8 mouse cellular contexts compared by ENCODE assay signal in the genomic region with DNA sequence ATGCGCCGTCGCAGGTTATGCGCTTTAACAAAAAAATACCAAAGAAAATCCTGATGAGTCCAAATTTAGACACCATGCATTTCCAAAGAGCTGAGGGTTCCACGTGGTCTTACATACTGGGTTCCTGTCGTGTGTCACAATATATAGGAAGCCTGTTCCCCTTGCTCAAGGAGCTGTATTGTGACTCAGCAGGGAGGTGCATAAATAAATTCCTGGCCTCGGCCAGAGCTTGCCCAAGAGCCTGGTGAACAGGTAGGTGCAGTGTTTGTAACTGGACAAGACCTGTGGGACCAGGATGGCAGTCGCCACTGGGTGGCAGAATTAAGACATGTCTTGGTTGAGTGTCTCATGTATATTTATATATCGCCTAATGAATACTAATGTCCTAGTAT. TPM values are rescaled to one million over a fixed set of nuclear protein-coding genes. Genes with fewer than 3 reads are reported as not detected.
DNase-seq lines count a peak whose midpoint lies in the region; ATAC-seq and TF ChIP-seq lines count a peak whose summit lies in the region.

No protein-coding gene starts in this region.

- no peak for TF ChIP-seq POLR2A in cortical plate, adult 2 months (IDR thresholded peaks at IDR 0.05; ENCODE audit: extremely low read depth, insufficient read depth, low read length)

- H3K4me3 ChIP-seq in cortical plate, adult 2 months (ENCODE audit: insufficient read depth, low read length), result peak overlapping the region; percentile 78

- DNase-seq in adrenal gland, adult 8-10 months, result peak; percentile 55
- peak; percentile 19 for DNase-seq in gastrocnemius, postnatal 10 days
- peak; percentile 30 to 76 for DNase-seq in left cerebral cortex, adult 9 months (ENCODE audit: low spot score in 2 of 2)
- DNase-seq in right cerebral cortex, postnatal 14 days, result peak; percentile 38
- peak; percentile 69 to 80 for DNase-seq in urinary bladder, postnatal 36 days (ENCODE audit: low spot score in 2 of 2)

- H3K4me1 ChIP-seq in cortical plate, adult 2 months (ENCODE audit: control insufficient read depth, insufficient read depth, low read length), result no peaks in the 10 kb centered on the region; the same call in 1 of the 2 replicates

- no peak overlapping the region for H3K27ac ChIP-seq in cortical plate, adult 2 months (ENCODE audit: insufficient read depth, low read length)

- peak; percentile 27 for ATAC-seq in inflammation-experienced regulatory T-cells, adult 6 months
- ATAC-seq in megakaryocyte, adult 5-6 weeks (ENCODE audit: poor library complexity, severe bottlenecking), result peak; percentile 67

- TF ChIP-seq CTCF in cortical plate, adult 2 months (IDR thresholded peaks at IDR 0.05; ENCODE audit: extremely low read depth, insufficient read depth, low read length), result peak; percentile 42

RNA-seq across cellular contexts. Expression of gene Clcn3, which starts 0.6 kb away (rescaled TPM):
- total RNA-seq in adrenal gland, adult 8-10 months (2022), result 10 to 100 TPM; 50.9 to 68.9 (median 60.7) TPM
- 69.5 and 71.5 TPM in 2 replicates for polyA plus RNA-seq in cortical plate, adult 2 months (2012; rRNA removed)
- 10 to 100 TPM; 17.9 to 20.8 TPM for total RNA-seq in gastrocnemius, postnatal 10 days (2021)
- polyA plus RNA-seq in inflammation-experienced regulatory T-cells, adult 6 months (2017; shearing (Covaris generic)), result 10 to 100 TPM; 19.2 to 24.6 (median 24.4) TPM
- total RNA-seq in megakaryocyte, adult 5-6 weeks (2015), result 16.4 and 17.9 TPM in 2 replicates
- 21.1 and 26.0 TPM in 2 replicates for total RNA-seq in megakaryocyte, adult 5-6 weeks (2017)

RNA-seq across cellular contexts. Expression of gene Nek1, which starts 9.3 kb away (rescaled TPM):
- 10 to 100 TPM; 17.6 to 25.2 (median 23.8) TPM for total RNA-seq in adrenal gland, adult 8-10 months (2022)
- polyA plus RNA-seq in cortical plate, adult 2 months (2012; rRNA removed), result 28.4 and 29.9 TPM in 2 replicates
- 1 to 10 TPM; 5.5 to 8.9 TPM for total RNA-seq in gastrocnemius, postnatal 10 days (2021)
- 1 to 10 TPM; 5.5 to 7.3 (median 5.7) TPM for polyA plus RNA-seq in inflammation-experienced regulatory T-cells, adult 6 months (2017; shearing (Covaris generic))
- 4.4 and 5.4 TPM in 2 replicates for total RNA-seq in megakaryocyte, adult 5-6 weeks (2015)
- total RNA-seq in megakaryocyte, adult 5-6 weeks (2017), result 6.2 and 6.4 TPM in 2 replicates

Comparison
In these comparisons a context has a peak if more than half of its experiments do, and no peak if none do; other contexts are left out.
1. DNase-seq: peak in every context shown above with its lines; median percentile 74 in urinary bladder, postnatal 36 days; 55 in adrenal gland, adult 8-10 months; 53 in left cerebral cortex, adult 9 months; 38 in right cerebral cortex, postnatal 14 days; 19 in gastrocnemius, postnatal 10 days.